Mouse (Mus musculus) cerebellum, adult 11 months (tissue): ENCODE measurements around the gene Selenoi.
A peak's percentile ranks its signal among the peaks of the same experiment; 100 is the strongest.

Experiments
- DNase-seq: peaks from one replicate; pipeline ENCODE4 v3.0.0; 2022

Gene Selenoi

DNA sequence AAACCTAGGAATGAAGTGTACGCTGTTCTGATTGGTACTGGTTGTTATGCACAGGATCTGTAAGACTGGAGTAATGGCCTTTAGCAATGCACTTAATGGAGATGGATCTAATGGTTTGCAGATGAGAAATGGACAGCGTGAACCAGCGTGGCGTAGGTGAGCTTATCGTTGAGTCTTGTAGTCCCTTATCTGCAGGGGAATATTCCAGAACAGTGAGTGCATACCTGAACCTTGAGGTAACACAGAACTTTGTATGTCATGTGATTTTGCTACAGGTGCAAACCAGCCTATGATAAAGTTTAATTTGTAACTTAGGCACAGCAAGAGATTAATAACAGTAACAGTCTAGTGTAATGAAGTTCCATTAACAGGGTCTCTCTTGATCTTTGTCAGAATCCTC, 6.2 kb downstream of the Selenoi start:
- DNase-seq = no peak

DNA sequence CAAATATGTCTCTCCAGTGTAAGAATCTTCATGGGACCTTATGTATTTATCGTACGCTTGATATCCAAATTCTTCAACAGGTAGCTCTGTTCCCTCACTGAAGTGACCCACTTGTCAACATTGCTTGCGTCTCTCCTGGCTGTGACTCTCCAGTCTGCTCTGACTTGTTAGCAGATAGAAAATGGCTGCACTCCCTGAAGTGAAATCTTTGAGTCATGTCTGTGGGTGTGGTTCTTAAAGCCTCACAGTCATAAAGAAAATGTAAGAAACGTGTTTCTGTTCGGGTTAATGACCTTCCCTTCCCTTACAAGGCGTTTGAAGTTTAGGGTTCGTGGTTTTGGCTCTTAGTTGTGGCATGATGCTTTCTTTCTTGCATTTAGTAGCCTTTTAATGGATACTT, 8.2 kb downstream of the Selenoi start:
- DNase-seq = no peak

DNA sequence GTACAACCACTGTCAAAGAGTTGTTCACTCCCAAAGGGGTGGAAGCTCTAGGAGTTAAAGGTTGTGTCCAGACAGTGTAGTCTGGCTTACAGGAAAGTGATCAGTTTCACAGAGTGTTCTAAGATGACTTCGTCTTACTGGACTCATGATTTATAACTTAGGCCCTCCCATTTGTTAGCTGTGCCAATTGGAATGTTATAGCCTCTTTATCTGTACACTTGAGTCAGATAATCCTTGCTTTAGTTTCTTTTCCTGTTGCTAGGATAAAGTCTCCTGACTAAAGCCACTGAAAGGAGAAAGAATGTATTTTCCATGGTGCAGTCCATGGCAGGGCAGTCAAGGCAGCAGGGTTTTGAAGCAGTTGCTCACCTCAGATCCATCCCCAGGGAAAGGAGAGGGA, 10.0 kb downstream of the Selenoi start:
- DNase-seq = no peak

DNA sequence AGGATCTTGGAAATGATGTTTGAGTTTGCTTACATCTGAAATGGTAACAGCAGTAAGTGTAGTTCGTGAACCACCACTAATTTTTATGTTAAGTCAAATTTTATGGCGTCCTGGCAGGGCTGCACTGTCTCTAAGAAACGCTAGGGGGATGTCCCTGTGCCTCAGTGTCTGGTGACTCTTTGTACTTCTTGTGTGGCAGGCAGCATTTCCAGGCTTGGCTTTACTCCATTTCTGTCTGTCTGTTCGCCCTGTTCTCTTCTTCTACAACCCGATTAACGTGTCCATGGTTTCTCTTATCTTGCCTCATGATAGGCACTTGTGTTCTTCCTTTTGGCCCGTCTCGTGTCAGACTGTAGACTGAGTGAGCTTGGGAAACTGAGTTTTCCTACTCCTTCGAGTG, 11.4 kb downstream of the Selenoi start:
- no peak for DNase-seq

DNA sequence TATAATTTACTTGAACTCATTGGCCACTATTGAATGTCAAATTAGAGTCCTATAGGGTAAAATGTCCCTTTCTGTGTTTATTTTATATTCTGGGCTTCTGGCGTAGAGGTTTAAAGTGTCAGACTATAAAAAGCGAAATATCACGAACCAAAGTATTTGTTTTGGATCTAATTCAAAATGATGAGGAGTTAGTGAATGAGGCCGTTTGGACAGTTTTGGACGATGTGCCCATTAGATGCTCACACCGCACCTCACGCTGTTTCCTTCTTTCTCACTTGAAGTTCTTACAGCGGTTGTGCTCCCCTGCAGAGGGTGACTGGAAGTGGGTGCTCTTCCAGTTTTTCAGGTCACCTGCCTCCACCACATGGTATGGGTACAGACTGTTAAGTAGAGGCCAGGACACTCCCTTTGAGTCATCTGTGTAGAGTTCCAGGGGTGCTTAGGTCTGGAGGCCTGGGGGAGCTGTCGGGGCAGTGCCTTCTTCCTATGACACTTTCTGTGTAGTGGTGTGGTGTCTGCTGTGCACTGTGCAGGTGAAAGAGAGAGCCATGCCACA, 13.6 kb downstream of the Selenoi start:
- no peak for DNase-seq

DNA sequence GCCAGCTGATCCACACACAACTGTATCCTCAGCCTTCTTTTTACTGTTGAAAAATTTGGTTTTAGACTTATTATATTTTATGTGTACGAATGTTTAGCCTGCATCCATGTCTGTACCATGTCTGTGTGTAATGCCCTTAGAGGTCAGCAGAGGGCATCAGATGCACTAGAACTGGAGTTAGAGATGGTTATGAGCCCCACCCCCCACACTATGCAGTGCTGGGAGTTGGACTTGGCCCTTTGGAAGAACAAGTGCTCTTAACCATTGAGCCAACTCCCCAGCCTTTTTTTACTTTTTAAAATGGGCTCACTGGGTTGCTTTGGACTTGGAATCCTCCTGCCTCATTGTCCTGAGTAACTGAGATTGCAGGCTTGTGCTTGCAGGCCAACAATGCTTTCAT, 15.3 kb downstream of the Selenoi start:
- no peak for DNase-seq

DNA sequence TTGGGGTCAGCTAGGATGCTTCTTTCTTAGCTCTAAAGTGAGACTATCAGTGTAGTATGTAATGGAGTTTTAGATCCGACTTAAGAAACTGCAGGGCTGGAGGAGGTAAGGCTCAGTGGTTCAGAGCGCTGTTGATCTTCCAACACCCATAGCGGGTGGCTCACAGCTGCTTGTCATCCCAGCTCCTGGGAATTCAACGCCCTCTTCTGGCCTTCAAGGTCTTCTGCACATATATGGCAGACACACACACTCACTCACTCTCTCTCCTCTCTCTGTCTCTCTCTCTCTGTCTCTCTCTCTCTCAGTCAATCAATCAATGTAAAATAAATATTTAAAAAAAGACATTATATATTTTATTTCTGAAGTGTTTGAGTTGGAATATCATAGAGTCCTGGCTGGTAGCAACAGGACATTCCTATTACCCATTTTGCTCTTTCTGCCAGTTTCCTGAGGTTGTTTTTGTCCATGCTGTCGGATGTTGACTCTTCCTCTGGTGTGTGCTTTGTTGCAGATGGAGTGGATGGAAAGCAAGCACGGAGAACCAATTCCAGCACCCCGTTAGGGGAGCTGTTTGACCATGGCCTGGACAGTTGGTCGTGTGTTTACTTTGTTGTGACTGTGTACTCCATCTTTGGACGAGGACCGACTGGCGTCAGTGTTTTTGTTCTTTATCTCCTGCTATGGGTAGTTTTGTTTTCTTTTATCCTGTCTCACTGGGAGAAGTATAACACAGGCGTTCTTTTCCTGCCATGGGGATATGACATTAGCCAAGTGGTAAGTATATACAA, 23.4 kb downstream of the Selenoi start:
- no peak for DNase-seq

DNA sequence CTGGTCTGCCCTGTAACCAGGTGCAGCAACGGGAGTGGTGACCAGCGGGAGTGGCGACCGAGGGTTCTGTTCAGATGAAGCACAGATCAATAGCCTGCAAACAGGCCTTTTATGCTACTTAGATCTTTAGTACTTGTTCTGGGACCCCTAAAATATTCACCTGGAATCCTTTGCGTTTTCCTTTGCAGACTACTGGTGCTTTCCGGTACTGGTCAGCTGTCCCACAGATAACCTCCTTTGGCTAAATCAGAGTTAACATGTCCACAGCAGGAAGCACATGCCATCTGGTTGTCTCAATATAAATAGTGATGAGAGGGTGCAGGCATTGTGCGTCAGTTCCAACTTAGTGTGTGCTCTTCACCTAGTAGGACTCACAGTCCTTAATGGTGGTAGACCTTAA, 26.4 kb downstream of the Selenoi start:
- DNase-seq = peak; percentile 21

DNA sequence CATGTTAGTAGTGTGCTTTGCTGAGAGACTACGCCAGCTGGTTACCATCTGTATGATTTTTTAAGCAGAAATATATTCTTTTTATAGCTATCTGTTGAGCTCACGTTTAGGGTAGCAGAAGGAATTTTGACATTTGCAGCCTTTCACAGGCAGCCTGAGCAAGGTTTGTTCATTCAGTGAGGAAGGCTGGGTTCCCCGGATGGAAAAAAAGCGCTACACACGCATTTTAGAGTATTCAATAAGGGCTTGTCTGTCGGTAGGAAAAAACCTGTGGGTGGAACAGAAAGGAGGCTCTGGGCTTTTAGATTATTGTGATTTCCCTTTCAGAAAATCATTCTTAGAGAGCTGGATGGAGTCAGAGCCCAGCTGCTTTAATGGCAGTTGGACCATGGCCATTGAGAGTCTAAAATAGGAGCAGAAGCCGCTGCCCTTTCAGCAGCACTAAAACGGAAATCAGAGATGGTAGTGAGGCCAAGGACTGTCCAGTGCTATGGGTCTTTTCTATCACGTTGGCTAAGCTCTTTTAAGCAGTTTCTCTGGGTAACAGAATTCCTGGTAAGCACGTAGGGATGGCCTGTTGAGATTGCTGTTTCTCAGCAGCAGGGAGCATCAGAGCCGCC, 38.3 kb downstream of the Selenoi start:
- no peak for DNase-seq

DNA sequence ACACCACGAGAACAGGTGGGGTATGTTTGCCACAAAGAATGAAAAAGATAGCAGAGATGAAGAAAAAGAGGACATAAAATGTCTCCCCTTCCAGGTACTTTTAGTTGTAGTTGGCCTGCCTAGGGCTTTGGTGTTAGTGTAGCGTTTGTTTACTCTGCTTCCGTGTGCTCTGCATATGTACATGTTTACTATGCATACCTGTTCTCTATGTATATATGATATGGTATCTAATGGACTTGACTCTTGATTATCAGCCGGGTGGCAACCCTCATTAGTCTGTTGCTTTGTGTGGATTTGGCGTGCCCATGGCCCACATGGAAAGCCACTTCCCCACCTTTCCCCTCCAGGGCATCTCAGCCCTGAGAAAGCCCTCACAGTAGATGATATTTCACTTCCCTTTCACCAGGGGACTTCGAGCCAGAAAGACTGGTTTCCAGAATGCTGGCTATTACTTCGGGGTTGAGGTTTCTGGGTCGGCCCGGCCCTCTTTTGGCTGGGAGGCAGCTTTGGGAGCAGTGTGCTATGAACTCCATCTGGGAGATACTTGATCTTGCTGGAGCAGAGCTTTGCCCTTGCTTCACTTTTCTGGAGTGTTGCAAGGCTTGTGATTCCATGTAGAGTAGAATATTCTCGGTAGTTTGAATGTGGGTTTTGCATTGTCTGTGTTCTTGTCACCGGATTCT, 39.4 kb downstream of the Selenoi start:
- DNase-seq = no peak

DNA sequence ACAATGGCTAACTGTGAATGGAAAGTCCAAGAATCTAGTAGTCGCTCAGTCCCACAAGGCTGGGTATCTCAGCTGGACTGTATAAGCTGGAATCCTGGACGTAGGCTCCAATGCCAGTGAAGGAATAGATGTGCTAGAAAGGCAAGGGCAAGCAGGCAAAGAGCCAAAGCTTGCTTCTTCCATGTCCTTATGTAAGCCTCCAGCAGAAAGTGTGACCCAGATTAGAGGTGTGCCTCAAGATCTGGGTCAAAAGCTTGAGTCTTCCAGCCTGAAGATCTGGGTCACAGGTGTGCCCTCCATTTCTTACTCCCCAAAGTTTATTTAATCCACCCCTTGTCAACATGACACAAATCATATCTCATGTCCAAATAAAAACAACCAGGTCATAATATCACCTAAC, 44.0 kb downstream of the Selenoi start:
- DNase-seq = peak; percentile 11

DNA sequence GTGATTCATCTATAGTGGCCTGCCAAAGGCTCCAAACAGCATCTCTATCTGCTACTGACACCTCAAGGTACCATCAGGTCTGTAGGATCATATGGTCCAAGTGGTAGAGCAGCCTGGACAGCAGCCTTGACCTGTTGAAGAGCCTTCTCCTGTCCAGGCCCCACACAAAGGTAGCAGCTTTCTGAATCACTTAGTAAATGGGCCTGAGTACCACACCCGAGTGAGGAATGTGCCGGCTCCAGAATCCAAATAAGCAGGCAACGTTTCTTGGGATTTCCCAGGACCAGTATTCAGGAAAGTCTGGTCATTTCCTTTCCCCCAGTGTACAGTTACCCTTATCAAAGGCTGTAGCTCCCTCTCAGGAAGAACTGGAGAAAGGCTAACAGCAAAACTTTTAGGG, 46.6 kb downstream of the Selenoi start:
- DNase-seq = no peak

DNA sequence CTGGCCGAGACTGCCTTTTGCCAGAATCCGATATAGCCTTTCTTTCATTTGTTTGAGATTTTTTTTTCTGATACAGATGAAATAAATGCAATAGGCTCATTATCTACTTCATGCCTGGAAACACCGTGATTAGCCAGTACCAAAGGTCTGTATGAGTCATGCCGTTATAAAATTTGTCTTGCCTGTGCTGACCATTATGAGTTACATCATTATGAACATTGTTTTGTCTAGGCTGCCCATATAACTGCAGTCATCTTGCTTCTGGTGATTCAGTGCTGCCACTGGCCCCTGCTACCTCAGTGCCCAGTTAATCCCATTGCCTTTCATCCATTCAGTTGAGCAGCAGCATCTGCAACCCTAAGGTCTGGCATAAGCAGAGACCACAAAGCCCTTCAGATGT, 47.1 kb downstream of the Selenoi start:
- no peak for DNase-seq

DNA sequence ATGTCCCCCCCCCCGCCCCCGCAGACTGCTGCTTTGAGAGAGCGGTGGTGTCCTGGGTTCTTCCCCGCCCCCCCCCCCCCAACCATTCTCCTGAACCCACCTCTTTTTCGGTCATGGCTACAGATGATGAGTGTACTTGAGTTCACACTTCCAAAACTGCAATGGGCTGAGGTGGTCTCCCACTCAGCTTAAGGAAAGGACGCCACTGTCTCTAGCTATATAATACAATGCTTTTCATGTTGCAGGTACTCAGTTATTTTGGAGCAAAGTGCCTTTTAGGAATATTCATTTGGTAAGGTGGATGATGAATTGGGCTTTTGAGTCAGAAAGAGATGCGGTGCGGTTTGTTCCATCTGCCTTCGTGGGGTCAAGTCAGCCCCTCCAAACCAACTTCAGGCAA, 48.5 kb downstream of the Selenoi start:
- DNase-seq = no peak

DNA sequence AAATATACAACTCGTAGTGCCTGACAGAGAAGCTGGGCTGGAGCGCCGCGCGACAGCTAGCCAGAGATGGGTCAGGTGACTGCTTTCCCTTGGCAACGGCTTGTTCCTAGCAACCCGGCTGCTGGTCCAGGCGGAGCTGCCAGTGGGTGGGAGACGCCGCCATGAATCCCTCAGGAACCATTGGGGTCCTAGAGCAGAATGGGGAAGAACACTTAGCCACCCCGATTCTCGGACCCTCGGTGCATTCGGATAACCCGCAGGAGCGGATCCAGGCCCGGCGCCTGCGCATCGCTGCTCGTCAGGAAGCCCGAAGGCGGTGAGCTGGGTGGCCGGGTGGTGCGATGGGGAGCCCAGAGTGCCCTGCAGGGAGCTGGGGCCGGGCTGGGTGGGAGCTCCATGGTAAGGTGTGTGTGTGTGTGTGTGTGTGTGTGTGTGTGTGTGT, 48.9 kb downstream of the Selenoi start, which contains the start of gene Drc1:
Drc1 (plus strand) TSS at position 98 of the 442 bp plus-strand sequence.
- DNase-seq = peak; percentile 31

DNA sequence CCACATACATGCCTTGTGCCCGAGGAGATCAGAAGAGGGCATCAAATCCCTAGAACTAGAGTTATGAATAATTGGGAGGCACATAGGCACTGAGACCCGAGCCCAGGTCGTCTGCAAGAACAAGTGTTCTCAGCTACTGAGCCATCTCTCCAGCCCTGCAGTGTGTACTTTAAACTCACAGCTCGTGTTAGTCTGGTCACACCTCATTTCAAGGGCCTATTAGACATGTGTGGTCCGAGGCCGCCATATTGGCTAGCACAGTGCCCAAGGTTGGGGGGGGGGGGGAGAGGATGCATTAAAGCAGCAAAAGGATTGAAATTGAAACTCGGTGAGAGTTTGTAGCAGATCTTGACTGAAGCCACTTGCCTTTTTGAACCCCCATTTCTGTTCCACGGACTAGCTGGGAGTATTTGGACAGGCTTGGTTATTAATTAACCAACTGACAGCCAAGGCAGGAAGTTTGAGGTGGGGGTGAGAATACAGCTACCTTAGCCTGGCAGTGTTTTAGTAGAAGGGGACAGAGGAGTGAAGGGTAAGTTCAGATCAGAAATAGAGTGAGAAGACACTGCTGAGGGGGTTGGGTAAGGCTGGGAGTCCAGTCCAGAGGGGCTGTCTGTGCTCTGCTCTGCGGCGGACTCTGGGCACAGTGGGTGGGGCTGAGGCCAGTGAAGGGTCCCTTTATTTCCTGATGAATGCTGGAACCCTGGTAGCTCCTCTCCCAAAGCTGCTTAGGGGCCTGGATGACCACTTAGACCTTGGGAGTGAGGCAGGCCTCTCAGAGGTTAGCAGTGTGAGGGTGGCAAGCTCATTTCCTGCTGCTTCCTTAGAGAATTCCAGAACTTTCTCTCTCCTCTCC, 53.8 kb downstream of the Selenoi start:
- no peak for DNase-seq

DNA sequence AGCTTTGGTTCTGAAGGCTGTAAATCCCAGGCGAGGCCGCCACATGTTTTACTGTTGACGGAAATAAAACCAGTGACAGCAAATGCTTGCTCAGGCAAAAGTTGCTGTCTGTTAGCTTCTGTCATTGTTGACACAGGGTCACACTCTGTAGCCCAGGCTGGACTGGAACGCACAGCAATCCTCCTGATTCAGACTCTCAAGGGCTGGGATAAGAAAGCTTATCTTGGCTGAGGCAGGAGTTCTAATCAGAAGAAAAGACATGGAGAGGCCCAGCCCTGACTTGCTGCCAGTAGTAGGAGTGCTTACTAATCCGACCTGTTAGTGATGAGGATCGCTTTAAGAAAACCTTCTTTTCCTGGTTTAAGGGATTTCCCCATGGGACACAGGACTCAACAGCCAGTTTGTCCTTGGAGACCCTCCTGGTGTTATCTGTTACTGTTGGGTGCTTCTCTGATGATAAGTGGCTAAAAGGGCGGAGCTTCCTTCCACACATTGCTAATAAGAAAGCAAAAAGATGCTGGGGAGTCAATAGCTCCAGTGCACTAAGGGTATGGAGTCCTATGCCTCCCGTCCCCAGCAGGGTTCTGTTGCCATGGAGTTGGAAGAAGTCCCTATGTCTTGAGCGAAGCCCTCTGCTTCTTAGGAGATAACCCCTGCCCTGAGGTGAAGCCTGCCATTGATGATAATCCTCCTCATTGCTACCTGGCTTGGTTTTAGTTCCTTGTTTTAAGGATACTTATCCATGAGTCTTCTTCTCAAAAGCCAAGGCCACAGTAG, 54.9 kb downstream of the Selenoi start:
- DNase-seq = no peak
